Mouse (Mus musculus) kidney, postnatal 0 days (tissue): ENCODE data around the gene Alpl. TPM values are rescaled to one million over a fixed set of nuclear protein-coding genes. Genes with fewer than 3 reads are reported as not detected.

ENCODE experiments used
- ATAC-seq: fragments of 200-750 bp; cut with Nextera tagmentation; replicated peaks from 2 replicates; pipeline ENCODE4 v1.8.0; 2017; ENCODE audit warnings: low read depth, moderate number of reproducible peaks, moderate TSS enrichment, moderate library complexity; ENCODE audit not compliant: low FRiP score
- DNase-seq: peaks from one replicate; pipeline ENCODE4 v3.0.0-alpha.2; 2016; ENCODE audit warnings: low spot score
- H3K27ac ChIP-seq: fragments of 300-500 bp; sonication (generic); 2 replicates; pipeline ENCODE4 v1.5.1; 2014; ENCODE audit warnings: mild to moderate bottlenecking
- H3K27me3 ChIP-seq: fragments of 300-500 bp; sonication (generic); 2 replicates; pipeline ENCODE4 v1.6.1; 2014; ENCODE audit warnings: low read length, mixed read lengths; ENCODE audit not compliant: insufficient read depth
- H3K36me3 ChIP-seq: fragments of 300-500 bp; sonication (generic); 2 replicates; pipeline ENCODE4 v1.6.1; 2014; ENCODE audit warnings: low read length, mixed read lengths; ENCODE audit not compliant: insufficient read depth
- H3K4me1 ChIP-seq: fragments of 300-500 bp; sonication (generic); replicated peaks from 2 replicates; pipeline ENCODE4 v1.6.1; 2014; ENCODE audit warnings: antibody characterized with exemption, low read length, mixed read lengths; ENCODE audit not compliant: insufficient read depth
- H3K4me2 ChIP-seq: fragments of 300-500 bp; sonication (generic); 2 replicates; pipeline ENCODE4 v1.6.1; 2014; ENCODE audit warnings: mild to moderate bottlenecking, low read length, moderate library complexity, mixed read lengths
- H3K4me3 ChIP-seq: fragments of 300-500 bp; sonication (generic); replicated peaks from 2 replicates; pipeline ENCODE4 v1.5.1; 2014; ENCODE audit warnings: low read depth, low read length
- H3K9ac ChIP-seq: fragments of 300-500 bp; sonication (generic); 2 replicates; pipeline ENCODE4 v1.6.1; 2014; ENCODE audit warnings: low read depth, low read length
- H3K9me3 ChIP-seq: fragments of 300-500 bp; sonication (generic); replicated peaks from 2 replicates; pipeline ENCODE4 v1.6.1; 2016; ENCODE audit warnings: low read length, inconsistent platforms, mixed read lengths
- CTCF ChIP-seq: IDR thresholded peaks from 2 replicates; pipeline ENCODE4 v1.5.1; 2016; ENCODE audit warnings: antibody characterized with exemption, low read depth, mild to moderate bottlenecking, moderate library complexity
- WGBS: fragments of 180-500 bp; shearing (Covaris S2); extraction: QIAGEN DNeasy Blood & Tissue Kit; methylation state at CpG from one replicate; pipeline ENCODE4 v1.1.7; 2014; 5-methylcytosine and 5-hydroxymethylcytosine counted together
- polyA plus RNA-seq: library from polyadenylated mRNA; unstranded; fragments of >200 nt; fragmentation: Nextera tagmentation; extraction: Ambion mirVana; gene quantifications from 2 replicates; pipeline ENCODE4 v1.2.1, GENCODE M21; 2015

The Alpl gene
- polyA plus RNA-seq, 1 experiment from 2014 or later, result 34.3 TPM

GRCm38 (mm10) chr4:137698076-137698985 is 97.9 kb downstream of the Alpl start:
- Histone ChIP-seq H3K4me3 (no peak overlapping the region), H3K9me3 (no peaks in the 10 kb centered on the region), H3K36me3 (no peaks in the 10 kb centered on the region), H3K27me3 (no peaks in the 10 kb centered on the region), H3K27ac (peak overlapping the region; percentile 75), H3K4me2 (no peak overlapping the region), H3K4me1 (peaks cover 9% of the 10 kb centered on the region), H3K9ac (no peak overlapping the region)
- peak; percentile 20; the same call in 1 of the 2 replicates for ATAC-seq
- TF ChIP-seq CTCF, result no peak
- 58% methylated on average over 7 of the region's 7 CpGs for WGBS
- no peak for DNase-seq

- peak; percentile 84 for ATAC-seq
Measured at GRCm38 (mm10) chr4:137697156-137697885, 98.9 kb downstream of the Alpl start.

DNA sequence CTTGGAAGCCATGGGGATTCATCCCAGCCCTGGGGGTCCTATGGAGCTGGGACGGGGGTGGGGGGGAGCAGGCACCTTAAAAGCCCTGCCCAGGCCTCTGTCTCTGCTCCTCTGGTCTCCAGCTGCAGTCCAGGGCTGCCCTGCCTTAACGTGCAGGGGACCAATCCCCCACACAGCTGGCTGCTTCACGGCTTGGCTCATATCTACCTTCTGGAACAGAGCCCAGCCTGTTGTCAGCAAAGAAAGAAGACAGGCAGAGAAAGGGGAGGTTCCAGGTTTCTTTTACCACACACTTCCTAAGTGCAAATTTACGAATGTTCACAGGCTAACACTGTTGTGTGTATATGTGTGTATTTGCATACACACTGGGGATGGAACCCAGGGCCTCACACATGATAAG is 100.3 kb downstream of the Alpl start:
- TF ChIP-seq CTCF, result no peak

More at GRCm38 (mm10) chr4:137697156-137697885, 98.9 kb downstream of the Alpl start:
- no peaks in the 10 kb centered on the region for H3K27me3 ChIP-seq
- H3K4me3 ChIP-seq, result no peak overlapping the region
- TF ChIP-seq CTCF, result no peak
- peaks cover 9% of the 10 kb centered on the region for H3K4me1 ChIP-seq
- H3K36me3 ChIP-seq, result no peaks in the 10 kb centered on the region
- H3K9ac ChIP-seq, result no peak overlapping the region
- no peak for DNase-seq
- 51% methylated on average over 13 of the region's 13 CpGs for WGBS
- H3K9me3 ChIP-seq, result no peaks in the 10 kb centered on the region
- no peak overlapping the region for H3K4me2 ChIP-seq
- H3K27ac ChIP-seq, result peak overlapping the region; percentile 75

DNA sequence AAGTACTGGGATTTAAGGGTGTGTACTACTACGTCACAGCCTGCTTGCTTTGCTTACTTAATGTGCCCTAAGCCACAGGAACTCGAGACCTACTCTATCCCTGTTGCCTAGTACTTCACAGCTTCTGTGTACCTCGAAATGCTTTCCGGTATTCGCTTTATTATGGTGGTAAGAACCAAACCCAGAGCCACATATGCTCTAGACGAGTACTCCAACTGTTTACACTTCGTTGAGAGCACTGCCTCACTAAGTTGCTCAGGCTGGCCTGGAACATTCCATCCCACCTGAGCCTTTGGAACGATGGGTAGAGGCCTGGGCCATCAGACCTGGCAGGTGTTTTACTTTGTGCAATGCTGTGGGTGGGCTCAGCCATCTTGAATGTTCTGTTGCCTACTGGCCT is 100.9 kb downstream of the Alpl start:
- 82% methylated on average over 8 of the region's 8 CpGs for WGBS
- no peak for DNase-seq
- no peaks in the 10 kb centered on the region for H3K36me3 ChIP-seq

More for the DNA sequence above, 100.3 kb downstream of the Alpl start:
- Histone ChIP-seq H3K4me2 (no peak overlapping the region), H3K36me3 (no peaks in the 10 kb centered on the region), H3K27me3 (no peaks in the 10 kb centered on the region), H3K4me1 (peaks cover 9% of the 10 kb centered on the region), H3K27ac (no peak overlapping the region), H3K9me3 (no peaks in the 10 kb centered on the region), H3K9ac (no peak overlapping the region), H3K4me3 (no peak overlapping the region)
- ATAC-seq (no peak), DNase-seq (no peak)
- WGBS, result 22% methylated on average over 4 of the region's 4 CpGs

GRCm38 (mm10) chr4:137692107-137692902 is 103.9 kb downstream of the Alpl start:
- Histone ChIP-seq H3K4me2 (no peak overlapping the region), H3K27me3 (no peaks in the 10 kb centered on the region), H3K27ac (no peak overlapping the region), H3K4me1 (peaks cover 4% of the 10 kb centered on the region; the same call in 1 of the 2 replicates), H3K9ac (no peak overlapping the region), H3K36me3 (no peaks in the 10 kb centered on the region), H3K4me3 (no peak overlapping the region), H3K9me3 (no peaks in the 10 kb centered on the region)
- ATAC-seq (no peak), DNase-seq (no peak)
- TF ChIP-seq CTCF, result no peak
- WGBS, result 82% methylated on average over 10 of the region's 10 CpGs

More for the DNA sequence above, 100.9 kb downstream of the Alpl start:
- no peak for TF ChIP-seq CTCF
- no peaks in the 10 kb centered on the region for H3K9me3 ChIP-seq
- no peak overlapping the region for H3K27ac ChIP-seq
- peaks cover 9% of the 10 kb centered on the region for H3K4me1 ChIP-seq
- H3K4me3 ChIP-seq, result no peak overlapping the region
- H3K4me2 ChIP-seq, result no peak overlapping the region
- H3K27me3 ChIP-seq, result no peaks in the 10 kb centered on the region
- ATAC-seq, result no peak
- H3K9ac ChIP-seq, result no peak overlapping the region

Other genes starting within 250 kb of the Alpl start
- not detected in 2 replicates for gene Ldlrad2, start 221.8 kb downstream of the Alpl start, polyA plus RNA-seq
- 40.4 and 49.2 TPM in 2 replicates for gene Usp48, start 202.6 kb downstream of the Alpl start, polyA plus RNA-seq
- 28.5 and 30.6 TPM in 2 replicates for gene Rap1gap, start 131.7 kb downstream of the Alpl start, polyA plus RNA-seq
- gene Ece1, start 65.9 kb upstream of the Alpl start, polyA plus RNA-seq, result 36.1 and 40.8 TPM in 2 replicates
- gene Eif4g3, start 196.6 kb upstream of the Alpl start, polyA plus RNA-seq, result 26.6 and 28.6 TPM in 2 replicates